Mouse (Mus musculus): ENCODE measurements at regions not wholly inside any gene's neighbourhood (a gene's known extent, or its start where the extent isn't known, plus 50 kb on each side); places are given as distances from the start of the nearest gene placed in this dataset.

GRCm38 (mm10) chr6:93113361-93113760 lies 170.1 kb upstream of the Adamts9 start:
- TF ChIP-seq POLR2A (IDR thresholded peaks at IDR 0.05; ENCODE audit: low read depth, low read length), result no peak
- no peak for TF ChIP-seq BHLHE40 (IDR thresholded peaks at IDR 0.05; ENCODE audit: low read depth, low read length)
- TF ChIP-seq CTCF (conservative IDR thresholded peaks at IDR 0.05 in 1 of 2, IDR thresholded peaks at IDR 0.05 in 1 of 2; ENCODE audit: low read depth in 2 of 2, low read length in 2 of 2), result no peak
- no peak for TF ChIP-seq TBP (conservative IDR thresholded peaks at IDR 0.05; ENCODE audit: low read depth, low read length)
- TF ChIP-seq ETS1 (conservative IDR thresholded peaks at IDR 0.05; ENCODE audit: low read depth, low read length), result no peak
